Mouse (Mus musculus): ENCODE measurements around the gene Gm10408.
"Not testable (repeated sequence)": the region's sequence is repeated elsewhere in the genome, so short reads cannot be mapped to it uniquely, and the experiment has no call there.

- not testable (repeated sequence) for TF ChIP-seq CTCF (IDR thresholded peaks at IDR 0.05); POLR2A (IDR thresholded peaks at IDR 0.05; ENCODE audit: insufficient read depth, low read depth, low read length)
These were observed 21.4 kb upstream of the Gm10408 start, which contains the start of gene Gm3005 for GRCm38 (mm10) chr14:3427803-3428202.
